Mouse (Mus musculus): ENCODE measurements at regions not wholly inside any gene's neighbourhood (a gene's known extent, or its start where the extent isn't known, plus 50 kb on each side); places are given as distances from the start of the nearest gene placed in this dataset.

DNA sequence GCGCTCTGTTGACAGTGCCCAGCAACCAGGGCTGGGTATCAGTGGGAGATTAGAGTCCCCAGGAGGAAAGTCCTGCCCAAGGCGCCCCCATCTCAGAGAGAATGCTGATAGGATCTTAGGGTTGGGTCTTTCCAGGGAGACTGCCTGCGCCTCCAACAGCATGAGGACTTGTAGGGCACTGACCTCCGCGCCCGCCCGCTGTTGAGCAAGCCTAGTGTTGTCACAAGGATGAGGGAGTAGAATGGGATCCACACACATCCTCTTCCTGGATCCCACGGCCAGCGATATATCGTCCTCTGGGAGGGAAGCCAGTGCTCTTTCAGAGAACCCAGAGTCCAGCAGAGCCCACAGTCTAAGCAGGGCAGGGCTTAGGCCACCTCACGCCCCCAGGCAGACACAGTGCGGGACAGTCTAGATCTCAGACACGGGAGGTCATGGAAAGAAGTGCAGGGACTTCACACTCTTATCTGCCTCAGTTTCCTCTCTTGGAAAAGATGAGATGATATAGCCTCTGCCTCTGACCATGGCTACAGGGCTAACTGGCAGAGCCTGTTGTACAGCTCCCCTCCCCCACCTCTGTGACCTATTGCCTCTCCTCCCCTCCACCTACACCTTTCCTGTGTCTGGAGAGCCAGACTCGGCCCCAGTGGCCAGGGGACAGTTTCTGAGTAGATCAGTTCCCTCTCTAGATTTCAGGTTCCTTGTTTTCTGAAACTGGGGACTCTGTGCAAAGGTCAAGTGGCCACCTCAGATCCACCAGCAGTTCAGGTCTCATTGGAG, 52.0 kb upstream of the Dusp5 start:
- DNase-seq = peak; percentile 31

DNA sequence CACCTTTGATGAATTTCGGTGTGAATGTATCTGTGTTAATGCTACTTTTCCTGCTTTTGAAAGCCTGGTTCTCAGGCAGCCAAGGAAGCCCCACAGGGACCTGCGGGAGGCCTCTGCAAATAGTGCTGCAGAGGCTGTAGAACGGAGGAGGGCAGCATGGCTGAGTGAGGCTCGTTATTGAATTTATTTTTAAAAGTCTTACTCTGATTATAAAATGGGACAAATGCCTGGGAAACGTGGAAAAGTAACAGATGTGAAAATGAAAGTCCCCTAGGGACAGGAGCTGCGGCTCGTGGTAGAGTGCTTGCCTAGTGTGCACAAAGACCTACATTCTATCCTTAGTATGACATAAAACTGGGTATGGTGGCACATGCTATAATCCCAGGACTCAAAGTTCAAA, 59.7 kb upstream of the Dusp5 start:
- DNase-seq = no peak

DNA sequence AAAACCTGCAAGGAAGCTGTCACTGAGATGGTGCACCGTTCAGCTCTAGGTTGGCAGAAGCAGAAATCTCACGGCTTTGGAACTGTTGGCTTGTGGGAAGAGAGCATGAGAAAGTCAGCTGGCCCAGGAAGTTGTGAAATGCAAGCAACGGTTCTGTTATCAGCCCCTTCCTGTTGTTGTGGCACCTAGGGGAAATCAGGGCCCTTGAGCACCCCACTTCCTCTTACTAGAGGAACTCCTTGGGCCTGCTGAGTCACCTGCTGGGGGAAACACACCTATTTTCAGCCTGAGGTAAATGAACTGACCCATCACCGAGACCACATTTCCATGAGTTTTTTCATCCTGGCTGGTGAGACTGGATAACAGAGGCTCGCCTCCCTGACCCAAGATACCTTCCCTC, 64.2 kb upstream of the Dusp5 start:
- peak; percentile 36 for DNase-seq

DNA sequence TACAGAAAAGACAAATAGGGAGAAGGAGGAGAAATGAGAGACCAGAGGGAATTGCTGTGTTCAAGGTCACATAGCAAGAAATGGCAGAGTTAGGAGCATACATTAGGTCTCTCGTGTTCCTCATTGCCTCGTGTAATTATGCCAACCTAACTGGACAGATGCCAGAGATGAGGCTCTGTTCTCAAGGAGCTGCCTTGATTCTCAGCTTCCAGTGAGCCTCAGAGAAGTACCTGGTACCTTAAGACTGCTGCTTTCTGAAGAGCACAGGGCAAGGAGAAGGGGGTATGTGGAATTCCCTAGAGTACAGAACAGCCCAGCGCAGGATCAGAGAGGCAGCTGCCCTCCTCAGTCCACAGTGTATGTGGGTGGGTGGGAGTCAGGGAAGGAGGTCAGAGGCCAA, 64.8 kb upstream of the Dusp5 start:
- no peak for DNase-seq

DNA sequence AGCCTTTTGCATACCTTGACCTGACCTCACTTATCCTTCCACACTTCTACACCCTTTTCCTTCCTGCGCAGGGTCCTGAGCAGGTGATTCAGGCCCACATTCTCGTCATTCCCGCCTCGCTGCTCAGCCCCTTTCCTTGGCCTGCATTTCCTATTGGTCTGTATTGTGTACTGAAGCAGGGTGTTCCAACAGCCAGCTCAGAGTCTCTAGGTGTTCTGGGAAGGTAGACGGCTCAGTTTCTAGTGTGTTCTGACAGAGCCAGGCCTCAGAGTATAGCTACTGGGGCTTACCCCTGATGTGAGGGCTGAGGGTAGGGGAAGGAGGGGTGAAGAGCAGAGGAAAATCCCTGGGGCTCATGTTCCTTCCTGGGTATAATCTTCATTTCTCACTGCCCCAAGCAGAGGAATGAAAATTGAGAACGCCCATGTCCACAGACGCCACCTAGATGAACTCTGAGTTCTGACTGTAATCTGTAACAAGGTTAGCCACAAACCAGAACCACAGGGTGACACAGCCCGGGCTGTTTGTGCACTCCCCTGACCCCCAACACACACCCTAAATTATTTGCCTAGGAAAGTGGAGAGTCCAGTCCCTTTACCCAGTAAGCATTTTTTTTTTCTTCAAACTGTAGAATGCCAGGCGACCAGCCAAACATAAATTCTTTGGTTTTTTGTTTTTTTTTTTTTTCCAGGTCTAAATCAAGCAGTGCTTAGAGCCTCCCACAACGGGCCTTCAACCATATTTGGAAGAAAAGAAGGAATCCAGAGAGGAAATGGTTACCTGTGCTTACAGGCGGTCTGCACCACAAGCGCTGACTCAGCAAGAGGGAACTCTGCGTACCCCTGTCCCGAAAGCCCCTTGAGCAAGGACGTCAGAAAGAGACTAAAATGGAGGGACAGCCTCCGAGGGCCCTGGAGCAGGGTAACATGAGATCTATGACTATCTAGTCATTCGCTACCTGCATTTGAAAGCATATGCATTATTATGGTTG, 67.6 kb upstream of the Dusp5 start:
- no peak for DNase-seq

DNA sequence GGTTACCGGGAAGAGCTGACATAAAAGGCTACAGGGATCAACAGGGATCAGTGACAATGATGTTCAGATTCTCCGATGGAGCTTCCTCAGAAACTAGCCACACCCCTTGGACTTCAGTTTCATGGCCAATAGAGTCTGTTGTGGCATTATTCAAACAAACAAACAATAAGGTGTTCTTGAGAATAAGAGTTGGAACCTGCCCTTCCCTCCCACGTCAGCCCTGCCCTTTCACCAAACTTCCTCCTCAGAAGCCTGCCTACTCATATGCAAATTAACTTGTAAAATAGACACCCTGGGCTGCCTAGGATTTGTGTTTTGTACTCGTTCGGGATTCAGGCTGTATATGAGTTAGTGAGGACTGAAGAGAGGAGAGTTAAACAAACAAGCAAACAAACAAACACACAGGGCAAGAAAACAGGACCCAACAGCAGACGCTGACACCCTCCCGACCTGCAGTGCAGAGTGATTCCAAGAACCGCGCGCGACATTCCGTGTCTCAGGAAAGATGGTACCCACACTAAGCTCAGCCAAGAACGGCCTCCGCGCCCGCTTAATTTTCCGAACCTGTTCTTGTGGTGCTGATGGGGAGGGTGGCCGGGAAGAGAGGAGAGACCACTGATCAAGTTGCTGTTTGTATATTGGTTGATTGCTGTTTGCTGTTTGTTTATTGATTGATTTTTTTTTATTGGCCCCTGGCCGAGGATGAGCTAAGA, 68.4 kb upstream of the Dusp5 start:
- no peak for DNase-seq

DNA sequence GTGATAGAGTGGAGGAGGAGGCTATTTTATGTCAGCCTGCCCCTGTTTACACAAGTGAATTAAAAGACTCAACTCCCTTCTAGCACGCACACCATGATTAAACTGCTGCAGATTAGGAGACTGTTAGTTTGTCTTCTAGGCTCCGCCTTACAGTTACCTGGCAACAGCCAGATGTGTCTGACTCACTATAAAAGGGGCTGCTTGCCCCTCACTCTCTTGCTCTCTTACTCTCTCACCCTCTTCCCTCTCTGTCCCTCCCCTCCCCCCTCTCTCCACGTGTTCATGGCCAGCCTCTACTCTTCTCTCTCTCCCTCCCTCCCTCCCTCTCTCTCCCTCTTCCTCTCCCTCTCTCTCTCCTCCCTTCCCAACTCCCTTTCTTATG, 69.0 kb upstream of the Smndc1 start:
- no peak for DNase-seq

DNA sequence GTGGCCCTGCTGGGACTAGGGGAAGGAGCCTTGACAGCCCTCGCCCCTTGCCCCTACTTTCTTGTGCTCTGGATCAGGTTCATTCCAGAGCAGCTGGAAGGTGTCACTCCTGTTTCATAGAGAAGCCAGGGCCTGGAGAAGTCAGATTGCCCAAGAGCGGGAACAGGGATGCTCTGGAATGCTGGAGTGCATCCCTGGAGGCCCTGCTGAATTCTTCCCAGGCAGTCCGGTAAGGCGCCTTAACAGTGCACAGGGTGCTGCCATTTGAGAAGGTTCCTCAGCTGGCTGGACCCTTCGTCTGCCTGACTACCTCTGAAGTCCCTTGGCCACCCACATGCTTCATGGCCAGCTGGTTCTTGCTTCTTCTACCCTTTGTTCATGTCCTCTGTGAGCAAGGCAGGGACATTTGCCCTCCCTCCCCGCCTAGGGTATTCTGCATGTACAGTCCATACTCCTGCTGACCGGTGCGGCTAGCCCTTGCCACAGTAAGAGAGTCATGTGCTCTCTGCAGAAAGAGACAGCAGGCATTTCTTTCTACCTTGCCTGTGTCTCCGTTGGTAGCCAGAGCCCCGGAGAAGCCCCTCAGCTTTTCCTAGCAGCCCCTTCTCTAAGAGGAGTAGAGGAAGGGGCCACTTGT, 68.5 kb upstream of the Smndc1 start:
- no peak for DNase-seq

DNA sequence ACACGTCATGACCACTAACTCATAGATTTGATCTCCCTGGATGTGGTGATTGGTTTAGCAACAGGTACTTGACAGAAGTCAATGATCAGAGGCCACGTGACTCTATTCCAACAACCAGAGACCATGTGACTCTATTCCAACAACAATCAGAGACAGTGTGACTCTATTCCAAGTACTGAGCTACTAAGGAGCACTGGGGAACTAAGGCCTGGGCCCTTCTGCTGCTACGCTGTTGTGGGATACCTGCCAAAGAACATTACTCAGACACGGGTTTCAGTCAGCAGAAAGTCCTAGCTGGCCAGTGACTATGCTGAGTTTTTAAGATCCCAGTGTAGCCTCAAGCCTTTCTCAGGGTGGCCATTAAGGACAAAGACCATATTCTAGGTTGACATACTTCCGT, 66.3 kb upstream of the Smndc1 start:
- DNase-seq = no peak

DNA sequence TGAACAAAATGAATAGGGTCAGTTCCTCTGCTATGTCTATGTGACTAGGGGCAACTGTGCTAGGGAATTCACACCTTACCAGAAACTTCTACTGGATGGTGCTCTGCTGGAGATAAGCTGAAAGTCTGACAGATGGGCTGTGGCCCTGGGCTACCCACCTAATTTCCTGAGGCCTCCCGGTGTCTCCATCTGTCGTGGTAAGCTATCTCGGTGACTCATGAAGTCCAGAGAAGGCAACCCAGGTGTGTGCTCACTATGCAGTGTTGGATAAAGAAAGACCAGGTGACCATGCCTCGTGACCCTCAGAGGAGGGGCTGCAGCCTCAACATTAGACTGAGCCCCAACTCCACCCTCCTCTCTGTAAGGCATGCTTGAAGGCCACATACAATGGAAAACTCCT, 64.2 kb upstream of the Smndc1 start:
- no peak for DNase-seq

DNA sequence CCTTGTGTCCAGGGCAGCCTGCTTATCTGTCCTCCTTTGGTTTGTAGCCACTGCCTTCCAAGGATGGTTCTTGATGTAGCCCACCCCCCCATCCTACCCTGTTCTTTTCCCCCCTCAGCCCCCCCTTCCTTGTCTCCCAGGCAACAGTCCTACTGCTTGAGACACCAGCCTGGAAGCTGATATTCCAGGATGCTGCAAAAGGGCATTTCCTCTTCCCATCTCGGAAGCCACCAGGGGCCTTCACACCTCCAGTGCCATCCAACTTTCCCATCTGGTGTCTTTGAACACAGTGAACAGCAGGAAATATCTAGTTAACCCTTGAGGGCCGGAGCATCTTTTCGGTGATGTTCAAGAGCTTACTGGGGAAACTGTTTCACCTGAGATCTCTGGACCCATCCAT, 63.7 kb upstream of the Smndc1 start:
- DNase-seq = no peak

DNA sequence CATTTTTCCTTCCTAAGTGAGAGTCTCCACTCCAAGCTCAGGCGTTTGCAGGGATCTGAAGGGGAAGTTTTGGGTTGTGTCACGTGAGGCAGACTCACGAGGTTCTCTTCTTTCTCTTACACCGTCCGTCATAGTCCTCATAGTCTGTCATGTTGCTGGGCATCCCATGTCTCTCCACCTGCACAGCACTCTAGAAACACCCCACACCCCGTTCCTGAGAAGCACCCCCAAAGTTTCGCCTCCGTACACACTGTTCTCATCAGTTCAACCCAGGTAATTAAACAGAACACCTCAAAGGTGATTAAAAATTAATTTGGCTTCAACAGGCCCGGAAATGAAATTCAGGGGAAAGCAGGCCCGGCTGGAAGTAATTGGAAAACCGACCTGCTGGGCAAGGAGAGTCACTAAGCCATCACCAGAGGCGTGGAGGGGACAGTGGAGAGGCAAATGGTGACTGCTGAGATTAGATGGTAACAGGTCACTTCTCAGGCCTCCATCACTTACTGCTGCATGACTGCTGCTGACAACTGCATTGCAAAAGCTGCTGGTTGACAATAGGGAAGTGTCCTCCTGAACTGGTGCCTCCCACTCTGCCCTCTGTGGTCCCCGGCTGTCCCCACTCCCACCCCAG, 63.1 kb upstream of the Smndc1 start:
- DNase-seq = no peak

DNA sequence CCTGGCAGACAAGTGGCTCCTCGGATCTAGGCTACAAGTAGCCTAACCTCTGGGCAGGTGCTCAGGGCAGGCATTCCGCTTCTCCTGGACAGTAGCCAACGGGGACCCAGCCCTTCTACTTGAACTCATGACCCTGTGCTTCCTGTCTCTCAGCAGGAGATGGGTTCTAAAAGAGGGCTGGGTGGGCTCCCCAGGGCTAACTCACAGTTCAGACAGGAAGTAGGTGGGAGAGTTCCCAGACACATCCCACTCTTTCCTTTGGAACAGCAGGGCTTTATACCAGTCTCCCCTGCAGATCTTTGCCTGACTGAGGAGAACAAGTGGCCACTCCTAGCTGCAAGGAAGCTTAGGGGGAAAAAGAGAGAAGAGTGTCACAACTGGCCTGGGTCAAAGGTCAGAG, 62.0 kb upstream of the Smndc1 start:
- DNase-seq = no peak

DNA sequence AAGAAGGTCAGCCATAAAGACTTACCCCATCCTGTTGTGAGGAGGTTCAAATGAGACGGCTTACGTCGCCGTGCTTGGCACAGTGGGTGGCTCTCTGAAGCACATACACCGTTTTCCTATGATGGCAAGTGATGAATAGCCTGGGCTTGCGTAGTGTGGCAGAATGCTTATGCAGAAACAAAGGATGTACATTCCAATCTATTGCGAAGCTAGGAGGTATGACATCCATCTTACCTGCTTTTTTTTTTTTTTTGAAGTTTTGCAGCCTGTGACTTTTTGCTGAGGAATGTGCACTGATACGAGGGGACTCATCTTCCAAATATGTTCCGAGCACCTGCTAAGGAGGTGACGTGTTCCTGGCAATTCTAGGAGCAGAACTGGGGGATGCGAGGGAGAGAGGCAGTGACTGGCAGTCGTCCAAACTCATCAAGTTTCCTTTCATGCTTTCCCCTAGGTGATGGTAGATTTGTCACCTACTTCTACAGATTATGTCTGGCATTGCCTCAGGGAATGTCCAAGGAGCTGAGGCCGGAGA, 61.1 kb upstream of the Smndc1 start:
- DNase-seq = no peak

DNA sequence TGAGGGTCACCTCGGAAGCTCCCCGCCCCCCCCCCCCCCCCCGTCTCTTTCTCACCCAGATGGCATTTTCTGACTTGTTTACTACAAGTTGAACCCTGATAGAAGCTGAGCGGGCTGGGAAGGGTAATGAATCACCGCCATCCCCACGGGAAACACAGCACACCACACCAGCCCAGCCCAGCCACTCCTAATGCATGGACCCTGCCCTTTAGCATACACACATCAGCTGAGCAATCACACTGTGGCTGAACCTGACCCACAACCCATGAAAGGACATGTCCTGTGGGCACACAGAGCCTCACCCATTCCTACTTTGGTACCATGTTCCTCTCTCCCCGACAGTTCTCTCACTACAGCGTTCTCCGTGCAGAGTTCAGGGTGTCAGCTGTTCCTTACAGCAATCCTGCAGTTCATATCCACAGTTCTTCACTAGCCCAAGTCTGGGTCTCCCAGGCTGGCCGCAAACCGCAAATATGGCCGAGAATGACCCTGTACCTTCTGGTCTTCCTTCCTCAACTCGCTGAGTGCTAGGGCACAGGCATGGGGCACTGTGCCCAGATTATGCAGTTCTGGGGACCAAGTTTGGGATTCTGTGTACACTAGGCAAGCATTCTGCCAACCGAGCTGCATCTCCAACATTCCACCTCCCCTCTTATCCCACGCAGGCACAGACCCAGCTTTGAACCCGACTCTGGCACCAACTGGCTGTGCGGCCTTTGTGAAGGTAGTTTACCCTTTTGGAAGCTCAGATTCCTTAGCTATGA, 60.4 kb upstream of the Smndc1 start:
- no peak for DNase-seq

DNA sequence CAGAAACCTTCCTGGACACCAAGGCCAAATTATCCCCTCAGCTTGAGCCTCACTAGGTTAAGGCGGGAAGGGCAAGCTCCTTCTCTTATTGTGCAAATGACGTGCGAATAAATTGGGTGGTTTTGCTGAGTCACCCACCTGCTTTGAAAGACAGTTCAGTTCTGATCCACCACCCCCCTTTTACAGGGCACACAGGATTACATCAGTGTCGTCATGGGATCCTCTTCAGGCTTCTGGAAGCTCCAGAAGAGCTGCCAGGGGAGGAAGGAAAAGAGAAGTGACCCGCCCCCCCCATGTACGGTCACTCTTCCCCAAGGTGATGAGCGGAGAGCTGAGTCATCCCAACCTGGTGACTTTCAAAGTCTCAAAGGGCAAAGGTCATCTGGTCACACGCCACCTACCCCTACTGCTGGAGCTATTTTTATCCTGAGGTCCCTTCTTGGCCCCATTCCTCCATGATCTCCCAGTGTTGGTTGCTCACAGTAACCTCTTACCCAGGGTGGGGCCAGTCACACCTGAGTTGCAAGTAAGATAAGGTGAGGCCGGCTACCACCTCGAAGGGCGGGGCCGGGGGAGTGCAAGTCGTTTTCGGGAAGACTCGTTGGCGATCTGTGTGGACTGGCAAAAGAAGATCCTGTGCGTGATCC, 58.9 kb upstream of the Smndc1 start:
- no peak for DNase-seq

DNA sequence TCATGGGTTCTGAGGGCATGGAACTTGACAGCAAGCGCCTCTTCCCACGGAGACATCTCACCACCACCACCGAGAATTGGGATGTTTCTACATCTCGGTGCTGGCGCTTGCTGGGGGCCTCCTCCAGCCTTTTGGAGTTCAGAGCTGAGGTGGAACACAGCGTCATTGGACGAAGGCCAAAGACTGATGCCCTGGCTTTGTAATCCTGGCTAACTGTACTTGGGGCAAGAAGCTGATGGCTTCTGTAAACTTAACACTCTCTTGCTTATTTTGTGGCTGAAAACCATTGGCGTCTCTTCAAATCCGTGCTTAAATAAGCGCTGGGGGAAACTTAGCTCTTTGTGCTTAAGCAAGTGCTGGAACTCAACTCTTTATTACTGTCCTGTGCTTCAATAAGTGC, 57.8 kb upstream of the Smndc1 start:
- DNase-seq = no peak

DNA sequence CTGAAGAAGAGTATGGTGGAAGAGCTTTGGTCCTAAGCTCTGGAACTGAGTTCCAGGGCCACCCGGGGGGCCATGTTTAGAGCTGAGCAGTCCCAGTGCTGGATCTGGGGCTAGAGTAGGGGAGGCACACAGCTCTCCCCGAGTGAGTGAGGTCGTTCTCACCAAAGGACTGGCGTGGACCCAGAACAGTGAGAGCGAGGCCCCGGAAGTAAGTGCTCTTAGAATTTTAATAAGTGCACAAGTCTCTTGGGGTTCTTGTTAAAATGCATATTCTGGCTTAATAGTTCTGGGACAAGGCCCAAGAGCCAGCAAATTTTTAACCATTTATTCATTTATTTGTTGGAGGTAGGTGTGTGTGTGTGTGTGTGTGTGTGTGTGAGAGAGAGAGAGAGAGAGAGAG, 57.4 kb upstream of the Smndc1 start:
- no peak for DNase-seq

DNA sequence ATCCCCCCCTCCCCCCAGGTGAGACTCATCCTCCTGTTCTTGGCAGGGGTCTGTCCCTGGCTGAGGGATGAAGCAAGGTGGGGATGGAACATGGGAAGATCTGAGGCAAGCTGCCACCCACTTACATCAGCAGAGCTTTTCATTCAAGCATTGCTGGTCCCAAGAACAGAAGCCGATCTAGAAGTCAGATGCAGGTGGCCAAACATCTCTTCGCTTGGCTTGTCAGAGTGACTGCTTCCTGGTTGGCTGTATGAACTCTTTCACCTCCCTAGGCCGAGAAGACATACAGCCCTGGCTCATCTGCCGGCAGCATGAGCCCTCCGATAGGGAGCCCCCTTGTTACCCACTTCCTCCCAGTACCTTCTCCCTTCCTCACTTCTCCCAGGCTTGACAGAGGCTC, 55.8 kb upstream of the Smndc1 start:
- DNase-seq = no peak

DNA sequence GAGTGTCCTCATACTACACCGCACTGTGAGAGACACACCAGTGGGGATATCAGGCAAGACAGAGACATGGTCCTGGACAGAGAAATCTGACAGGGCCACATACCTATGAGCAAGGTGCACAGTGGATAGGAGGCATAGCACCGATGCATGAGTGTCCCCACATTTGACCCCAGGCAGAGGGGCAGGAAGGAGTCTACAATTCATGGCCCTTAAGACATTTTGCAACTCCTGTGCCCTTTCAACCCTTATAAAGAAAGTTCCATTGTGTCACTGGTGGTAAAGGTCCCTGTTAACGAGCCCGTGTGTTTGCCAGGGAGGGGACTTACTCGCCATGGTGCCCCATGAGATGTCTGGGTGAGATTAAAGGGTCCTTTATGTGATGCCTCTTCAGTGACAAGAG, 54.3 kb upstream of the Smndc1 start:
- DNase-seq = no peak

Data from liver (tissue).